Mouse (Mus musculus) ES-Bruce4 (cell line): ENCODE results near the gene Dydc1. TPM values are rescaled to one million over a fixed set of nuclear protein-coding genes. Genes with fewer than 3 reads are reported as not detected.

Experiments
- H3K27ac ChIP-seq: 2 replicates; pipeline ENCODE4 v1.5.1; 2012; ENCODE audit warnings: low read length, inconsistent platforms; ENCODE audit not compliant: insufficient read depth
- H3K27me3 ChIP-seq: 2 replicates; pipeline ENCODE4 v1.6.1; 2012; ENCODE audit warnings: mild to moderate bottlenecking, low read length, inconsistent platforms; ENCODE audit not compliant: control insufficient read depth, poor library complexity, insufficient read depth, severe bottlenecking
- H3K36me3 ChIP-seq: 2 replicates; pipeline ENCODE4 v1.6.1; 2012; ENCODE audit warnings: inconsistent platforms, mild to moderate bottlenecking, low read length, moderate library complexity; ENCODE audit not compliant: control insufficient read depth, poor library complexity, insufficient read depth, severe bottlenecking
- H3K4me1 ChIP-seq: one replicate; pipeline ENCODE4 v1.8.1; 2011; ENCODE audit warnings: low read length; ENCODE audit not compliant: control insufficient read depth, insufficient read depth
- H3K4me3 ChIP-seq: 2 replicates; pipeline ENCODE4 v1.5.1; 2011; ENCODE audit warnings: low read depth, mild to moderate bottlenecking, low read length
- H3K9ac ChIP-seq: 2 replicates; pipeline ENCODE4 v1.6.1; 2012; ENCODE audit warnings: low read depth, mild to moderate bottlenecking, inconsistent platforms; ENCODE audit not compliant: poor library complexity, severe bottlenecking
- H3K9me3 ChIP-seq: replicated peaks from 2 replicates; pipeline ENCODE4 v1.6.1; 2012; ENCODE audit warnings: mild to moderate bottlenecking, low read length, inconsistent platforms; ENCODE audit not compliant: control insufficient read depth, poor library complexity, insufficient read depth, severe bottlenecking
- CTCF ChIP-seq: IDR thresholded peaks from one replicate; pipeline ENCODE4 v1.8.1; 2011; ENCODE audit warnings: low read depth, low read length
- EP300 ChIP-seq: IDR thresholded peaks from 2 replicates; pipeline ENCODE4 v1.6.1; 2011; ENCODE audit warnings: low read depth, low read length; ENCODE audit not compliant: insufficient read depth
- POLR2A ChIP-seq: IDR thresholded peaks from one replicate; pipeline ENCODE4 v1.8.1; 2011; ENCODE audit warnings: low read length; ENCODE audit not compliant: insufficient read depth
- polyA plus RNA-seq: library from polyadenylated mRNA; stranded (reverse); fragments of >200 nt; gene quantifications from 2 replicates; pipeline ENCODE4 v1.2.4, GENCODE M21; 2011; ENCODE audit warnings: low read depth; ENCODE audit not compliant: missing spikeins, insufficient read depth, insufficient read length

The Dydc1 gene
- polyA plus RNA-seq, 1 experiment = not detected

GRCm38 (mm10) chr14:41087509-41087908, 14.8 kb downstream of the Dydc1 start:
- H3K27me3 ChIP-seq = no peaks in the 10 kb centered on the region
- H3K4me3 ChIP-seq = no peak overlapping the region
- no peak overlapping the region for H3K27ac ChIP-seq
- no peak overlapping the region for H3K9ac ChIP-seq
- H3K9me3 ChIP-seq = no peaks in the 10 kb centered on the region
- H3K4me1 ChIP-seq = no peaks in the 10 kb centered on the region
- peak; percentile 60 for TF ChIP-seq CTCF
- no peak for TF ChIP-seq EP300
- H3K36me3 ChIP-seq = no peaks in the 10 kb centered on the region

- Histone ChIP-seq H3K36me3 (no peaks in the 10 kb centered on the region), H3K9me3 (no peaks in the 10 kb centered on the region), H3K27me3 (no peaks in the 10 kb centered on the region; the same call in 1 of the 2 replicates), H3K4me1 (no peaks in the 10 kb centered on the region), H3K27ac (no peak overlapping the region), H3K4me3 (peak overlapping the region; percentile 14; the same call in 1 of the 2 replicates), H3K9ac (no peak overlapping the region)
- TF ChIP-seq POLR2A (no peak), CTCF (no peak), EP300 (no peak)
Measured at GRCm38 (mm10) chr14:41090777-41091176, 18.1 kb downstream of the Dydc1 start.

GRCm38 (mm10) chr14:41094114-41094513, 21.4 kb downstream of the Dydc1 start:
- no peaks in the 10 kb centered on the region for H3K9me3 ChIP-seq
- no peak overlapping the region for H3K4me3 ChIP-seq
- H3K4me1 ChIP-seq = no peaks in the 10 kb centered on the region
- no peaks in the 10 kb centered on the region; the same call in 1 of the 2 replicates for H3K27me3 ChIP-seq
- no peak overlapping the region for H3K27ac ChIP-seq
- TF ChIP-seq POLR2A (no peak), EP300 (no peak), CTCF (peak; percentile 26)
- no peak overlapping the region for H3K9ac ChIP-seq
- no peaks in the 10 kb centered on the region for H3K36me3 ChIP-seq

- H3K9me3 ChIP-seq = no peaks in the 10 kb centered on the region
- TF ChIP-seq POLR2A (no peak), CTCF (no peak), EP300 (no peak)
- H3K4me3 ChIP-seq = no peak overlapping the region
- no peaks in the 10 kb centered on the region for H3K4me1 ChIP-seq
- no peak overlapping the region for H3K27ac ChIP-seq
- H3K36me3 ChIP-seq = no peaks in the 10 kb centered on the region
- no peaks in the 10 kb centered on the region; the same call in 1 of the 2 replicates for H3K27me3 ChIP-seq
- H3K9ac ChIP-seq = no peak overlapping the region
Measured at GRCm38 (mm10) chr14:41096296-41096860, 23.7 kb downstream of the Dydc1 start.

GRCm38 (mm10) chr14:41098726-41099125, 26.0 kb downstream of the Dydc1 start:
- Histone ChIP-seq H3K4me1 (no peaks in the 10 kb centered on the region), H3K9ac (no peak overlapping the region), H3K27ac (no peak overlapping the region), H3K4me3 (no peak overlapping the region), H3K9me3 (no peaks in the 10 kb centered on the region), H3K27me3 (no peaks in the 10 kb centered on the region; the same call in 1 of the 2 replicates), H3K36me3 (no peaks in the 10 kb centered on the region)
- TF ChIP-seq CTCF = no peak

GRCm38 (mm10) chr14:41100712-41101111, 28.0 kb downstream of the Dydc1 start:
- H3K9me3 ChIP-seq = no peaks in the 10 kb centered on the region
- H3K36me3 ChIP-seq = no peaks in the 10 kb centered on the region
- no peak overlapping the region for H3K27ac ChIP-seq
- no peaks in the 10 kb centered on the region for H3K4me1 ChIP-seq
- no peak overlapping the region for H3K4me3 ChIP-seq
- TF ChIP-seq POLR2A (no peak), CTCF (no peak), EP300 (no peak)
- H3K9ac ChIP-seq = no peak overlapping the region
- no peaks in the 10 kb centered on the region for H3K27me3 ChIP-seq
